Mouse (Mus musculus): ENCODE data around the gene Ndufc1. TPM values are rescaled to one million over a fixed set of nuclear protein-coding genes. Genes with fewer than 3 reads are reported as not detected.

Ndufc1 gene
- polyA plus RNA-seq (2012; ENCODE audit: low replicate concordance) = 0.34 and 42.5 TPM in 2 replicates

DNA sequence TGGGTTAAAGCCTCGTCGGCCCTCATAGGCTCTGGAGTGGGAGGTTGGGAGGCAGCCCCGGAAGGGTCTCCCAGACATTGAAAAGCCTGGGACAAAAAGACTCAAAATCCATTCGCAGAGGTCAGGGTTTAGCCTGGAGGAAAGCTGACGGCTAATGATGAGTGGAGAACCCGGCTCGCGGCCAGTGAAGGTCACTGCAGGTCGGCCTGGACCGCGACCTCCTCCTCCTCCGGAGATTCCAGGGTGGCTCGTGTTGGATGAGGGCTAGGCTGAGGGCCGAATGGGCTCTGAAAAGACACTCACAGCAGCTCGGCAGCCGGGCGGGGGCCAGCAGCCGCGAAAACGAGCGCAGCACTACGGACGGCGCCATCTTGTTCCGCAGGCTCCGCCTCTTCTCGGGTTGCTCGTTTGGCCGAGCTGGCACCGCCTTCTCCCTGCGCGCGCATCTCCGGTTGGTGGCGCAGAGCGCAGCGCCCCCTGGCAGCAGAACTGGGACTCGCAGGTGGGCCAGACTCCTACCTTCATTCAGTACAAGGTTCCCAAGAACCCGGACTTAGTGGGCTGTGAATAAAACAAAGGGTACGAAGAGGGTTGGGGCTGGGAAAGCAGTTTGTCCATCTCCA is at the start of gene Ndufc1:
Gene Ndufc1 (minus strand): TSS at position 428 of the 623 bp plus-strand sequence.

DNA sequence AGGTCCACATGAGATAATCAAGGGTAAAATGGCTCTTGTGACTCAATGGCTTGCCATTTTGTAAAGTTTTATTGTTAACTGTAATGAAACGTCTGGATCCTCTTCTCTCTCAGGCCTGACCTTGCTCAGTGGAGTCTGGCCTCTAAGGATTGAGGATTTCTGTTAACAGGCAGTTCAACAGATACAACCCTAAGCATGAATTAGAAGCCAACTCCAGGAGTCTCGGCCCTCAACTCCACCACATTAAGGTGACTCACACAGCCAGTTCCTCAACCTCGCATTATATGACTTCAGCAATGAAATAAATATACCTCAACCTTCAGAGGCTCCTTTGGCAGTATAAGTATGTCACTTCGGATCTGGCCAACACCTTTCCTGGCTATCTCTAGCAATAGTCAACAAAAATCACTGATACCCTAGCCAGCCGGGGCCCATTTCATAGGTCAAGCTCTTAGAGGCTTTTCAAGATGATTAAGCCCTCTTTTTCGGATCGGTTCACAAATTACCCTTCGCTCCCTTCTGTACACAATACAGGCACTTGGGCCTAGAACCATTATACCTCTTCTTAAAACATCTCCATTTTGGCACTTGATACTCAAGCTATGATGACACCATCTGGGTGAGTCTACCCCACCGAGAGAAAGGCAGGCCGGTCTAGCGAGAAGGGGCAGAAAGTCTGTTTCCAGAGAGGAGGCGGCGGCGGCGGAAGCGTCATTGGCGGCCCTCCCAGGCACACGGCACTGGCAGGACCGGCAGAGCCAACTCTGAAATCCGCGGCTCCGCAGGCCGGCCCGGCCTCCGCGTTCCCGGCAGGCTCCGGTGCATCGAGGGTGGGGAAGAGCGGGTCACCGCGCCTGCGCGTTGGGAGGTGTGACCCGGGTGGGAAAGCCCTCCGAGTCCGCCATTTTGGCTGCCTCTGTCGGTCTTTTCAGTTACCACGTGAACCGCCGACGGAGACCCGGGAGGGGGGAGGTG is 6.6 kb upstream of the Ndufc1 start, which contains the start of gene Naa15:
Gene Naa15 (plus strand): TSS at position 51 of the 975 bp plus-strand sequence.

DNA sequence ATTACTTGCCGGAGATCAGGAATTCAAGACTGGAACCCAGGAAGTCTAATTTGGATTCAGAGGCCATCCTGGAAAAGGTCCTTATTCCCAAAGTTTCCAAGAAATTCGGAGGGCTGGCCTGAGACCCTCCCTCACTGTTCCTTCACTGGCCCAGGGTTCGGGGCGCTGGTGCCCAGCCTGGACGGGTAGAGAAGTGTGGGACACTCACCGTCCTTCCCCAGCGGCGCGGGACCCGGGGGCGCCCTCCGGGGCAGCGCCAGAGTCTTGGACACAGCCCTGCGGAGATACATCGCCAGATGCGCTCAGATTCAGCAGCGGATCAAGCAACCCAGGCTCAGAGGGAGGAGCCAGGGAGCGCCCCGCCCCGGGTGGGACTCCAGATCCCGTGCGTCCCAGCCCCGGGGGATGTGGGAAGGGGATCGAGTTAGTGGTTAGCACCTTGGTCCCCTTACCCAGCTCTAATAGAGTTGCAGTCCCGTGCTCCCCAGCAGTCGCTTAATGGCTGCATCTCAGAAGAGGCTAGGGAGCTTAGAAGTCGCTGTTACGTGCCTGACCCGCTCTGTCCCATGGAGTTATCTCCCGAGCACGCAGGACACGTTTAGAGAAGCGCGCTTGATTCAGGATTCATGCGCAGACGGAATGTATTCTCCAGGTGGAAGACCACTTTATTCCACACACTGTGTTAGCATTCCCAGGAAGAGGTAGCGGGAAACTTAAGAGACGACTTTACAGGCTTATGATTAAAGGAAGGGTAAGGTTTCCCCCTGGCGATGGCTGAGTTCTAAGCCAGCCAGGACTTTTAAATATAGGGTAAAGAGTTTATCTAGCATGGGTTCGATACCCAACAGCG is 12.3 kb downstream of the Ndufc1 start, which contains the start of gene Mgarp:
Gene Mgarp (minus strand): TSS at position 520 of the 850 bp plus-strand sequence.

Other genes with a start within 250 kb of the Ndufc1 start
- gene Noct, start 184.5 kb downstream of the Ndufc1 start, polyA plus RNA-seq (2012; ENCODE audit: low replicate concordance) = 21.2 and 37.3 TPM in 2 replicates
- 11.9 and 21.0 TPM in 2 replicates for gene Elf2, start 68.3 kb downstream of the Ndufc1 start, polyA plus RNA-seq (2012; ENCODE audit: low replicate concordance)
- gene Mgarp, start 12.2 kb downstream of the Ndufc1 start, polyA plus RNA-seq (2012; ENCODE audit: low replicate concordance) = 0.15 and 0.16 TPM in 2 replicates
- 7.2 and 7.7 TPM in 2 replicates for gene Naa15, start 6.2 kb upstream of the Ndufc1 start, polyA plus RNA-seq (2012; ENCODE audit: low replicate concordance)
- 1.4 and 4.7 TPM in 2 replicates for gene Rab33b, start 74.9 kb upstream of the Ndufc1 start, polyA plus RNA-seq (2012; ENCODE audit: low replicate concordance)
- gene Setd7, start 151.9 kb upstream of the Ndufc1 start, polyA plus RNA-seq (2012; ENCODE audit: low replicate concordance) = 2.6 and 5.5 TPM in 2 replicates

Data from leukemia stem cell, adult 10-12 weeks (primary cell).